Comparison of ENCODE assay signal across 12 mouse cellular contexts in the genomic region with DNA sequence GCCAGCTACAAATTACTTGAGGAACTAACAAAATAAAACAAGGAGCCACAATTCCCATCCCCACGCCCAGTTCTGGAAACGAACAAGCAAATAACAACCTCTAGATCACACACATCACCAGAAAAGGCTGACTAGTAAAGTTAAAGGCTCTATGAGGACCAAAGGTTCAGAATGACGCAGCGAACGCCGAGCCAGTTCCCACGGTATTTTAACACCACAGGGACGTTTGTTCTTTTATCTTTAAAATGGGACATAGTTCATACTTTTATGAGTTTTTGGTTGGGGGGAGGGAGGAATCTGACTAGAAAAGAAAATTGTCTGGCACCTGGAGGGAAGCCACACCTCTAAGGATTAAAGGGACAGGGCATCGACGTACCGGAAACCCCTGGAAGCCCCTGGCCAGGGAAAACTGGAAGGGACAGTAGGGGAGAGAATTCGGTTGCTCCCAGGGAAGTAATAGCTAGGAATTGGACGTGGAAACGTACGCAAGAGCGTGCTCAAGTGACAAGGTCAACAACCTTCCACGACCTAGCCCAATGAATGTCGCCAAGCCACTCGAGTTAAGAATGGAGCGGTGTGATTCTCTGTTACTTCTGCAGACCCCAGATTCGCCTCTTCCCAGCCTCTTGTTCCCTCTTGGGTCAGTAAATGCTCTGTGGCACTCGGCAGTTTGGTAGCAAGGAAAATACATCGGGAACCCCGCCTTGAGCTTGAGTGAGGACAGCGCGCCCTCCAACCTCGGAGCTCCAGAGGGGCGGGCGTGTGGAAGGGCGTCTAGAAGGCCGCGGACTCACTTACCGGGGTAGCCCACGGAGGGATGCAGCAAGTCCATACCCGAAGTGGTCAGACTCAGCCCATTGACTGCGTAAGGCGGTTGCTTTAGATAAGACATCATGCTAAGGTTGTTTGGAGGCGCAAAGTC. TPM values are rescaled to one million over a fixed set of nuclear protein-coding genes. Genes with fewer than 3 reads are reported as not detected.
DNase-seq lines count a peak whose midpoint lies in the region; ATAC-seq and TF ChIP-seq lines count a peak whose summit lies in the region.
"Had no signal": no experiment of that assay in that cellular context is flagged by ENCODE, and none has a peak within 500 bp of the region (broad histone marks: within the 10 kb centered on the region; RNA-seq: fewer than 3 reads in every experiment).

No protein-coding gene starts in this region.

- H3K27ac ChIP-seq in forebrain, postnatal 0 days (ENCODE audit: low read depth, low read length) = no peak overlapping the region
- peak overlapping the region; percentile 82 for H3K27ac ChIP-seq in midbrain, embryonic 14.5 days (replicated peaks; ENCODE audit: low read depth, low read length)

- peak; percentile 14 for DNase-seq in cerebellum, adult 9-11 months
- DNase-seq in cerebellum, postnatal 36 days = no peak
- peak; percentile 49 for DNase-seq in embryo, embryonic 11 days
- DNase-seq in forebrain, postnatal 0 days = no peak
- DNase-seq in midbrain, embryonic 14.5 days = peak; percentile 60
- DNase-seq in kidney, postnatal 25 days = no peak
- DNase-seq in right cerebral cortex, postnatal 25 days = no peak
- no peak for DNase-seq in lung, postnatal 36 days
- DNase-seq: gastrocnemius, postnatal 14 days; heart, postnatal 4 days had no signal

- H3K4me2 ChIP-seq in forebrain, postnatal 0 days (ENCODE audit: low read depth) = peak overlapping the region; percentile 13; the same call in 1 of the 2 replicates
- peak overlapping the region; percentile 86 for H3K4me2 ChIP-seq in midbrain, embryonic 14.5 days (ENCODE audit: low read length)

- H3K27me3 ChIP-seq in forebrain, postnatal 0 days (ENCODE audit: insufficient read depth, low read length) = peaks cover 67% of the 10 kb centered on the region
- H3K27me3 ChIP-seq in midbrain, embryonic 14.5 days (ENCODE audit: control insufficient read depth, insufficient read depth, low read length) = peaks cover 25% of the 10 kb centered on the region

- H3K4me1 ChIP-seq in forebrain, postnatal 0 days (ENCODE audit: insufficient read depth) = no peaks in the 10 kb centered on the region
- peaks cover 13% of the 10 kb centered on the region; the same call in 1 of the 2 replicates for H3K4me1 ChIP-seq in midbrain, embryonic 14.5 days (ENCODE audit: control insufficient read depth, insufficient read depth, low read length)

- H3K4me3 ChIP-seq in forebrain, postnatal 0 days (ENCODE audit: low read depth, low read length) = 0 out of 2 replicates have a peak overlapping the region, but pooled peaks have one; percentile 3
- peak overlapping the region; percentile 58 for H3K4me3 ChIP-seq in midbrain, embryonic 14.5 days (replicated peaks; ENCODE audit: low read depth, low read length)

- no peaks in the 10 kb centered on the region for H3K36me3 ChIP-seq in forebrain, postnatal 0 days (ENCODE audit: insufficient read depth)
- peaks cover 21% of the 10 kb centered on the region for H3K36me3 ChIP-seq in midbrain, embryonic 14.5 days (ENCODE audit: control insufficient read depth, insufficient read depth, low read length)

- no peak for ATAC-seq in forebrain, postnatal 0 days
- no peak for ATAC-seq in midbrain, embryonic 14.5 days (ENCODE audit: low FRiP score, low TSS enrichment)
- ATAC-seq: Patski had no signal

- WGBS in forebrain, postnatal 0 days = 7% methylated on average over 38 of the region's 38 CpGs
- WGBS in midbrain, embryonic 14.5 days = 2% methylated on average over 38 of the region's 38 CpGs

- 0 out of 2 replicates have a peak overlapping the region, but pooled peaks have one; percentile 6 for H3K9ac ChIP-seq in forebrain, postnatal 0 days
- H3K9ac ChIP-seq in midbrain, embryonic 14.5 days (replicated peaks; ENCODE audit: low read length) = peak overlapping the region; percentile 95

- H3K9me3 ChIP-seq in forebrain, postnatal 0 days (ENCODE audit: low read length) = no peaks in the 10 kb centered on the region
- H3K9me3 ChIP-seq in midbrain, embryonic 14.5 days (ENCODE audit: control insufficient read depth, low read length) = no peaks in the 10 kb centered on the region

- TF ChIP-seq CTCF in forebrain, postnatal 0 days (IDR thresholded peaks at IDR 0.05; ENCODE audit: low read depth) = no peak

RNA-seq across cellular contexts. Expression of gene Otx2, which starts 11.7 kb away (rescaled TPM):
- total RNA-seq in forebrain, postnatal 0 days (2014; rRNA removed) = 11.6 and 15.0 TPM in 2 replicates
- 7.2 and 12.9 TPM in 2 replicates for polyA plus RNA-seq in forebrain, postnatal 0 days (2015; fragmentation: Nextera tagmentation; extraction: Ambion mirVana)
- polyA plus RNA-seq in midbrain, embryonic 14.5 days (2014; fragmentation: Nextera tagmentation; extraction: Ambion mirVana) = 103 and 129 TPM in 2 replicates
- total RNA-seq: gastrocnemius, postnatal 14 days; heart, postnatal 4 days; liver, adult 2 months had no signal
- polyA plus RNA-seq: liver, adult 2 months; Patski had no signal

Comparison
In these comparisons a context has a peak if more than half of its experiments do, and no peak if none do; other contexts are left out.
1. DNase-seq: peak in cerebellum, adult 9-11 months (single experiment), embryo, embryonic 11 days (single experiment) and midbrain, embryonic 14.5 days (single experiment); none in cerebellum, postnatal 36 days (0 of 2), forebrain, postnatal 0 days (single experiment), kidney, postnatal 25 days (0 of 2), right cerebral cortex, postnatal 25 days (single experiment) and lung, postnatal 36 days (single experiment).